Mouse (Mus musculus): Measurements from ENCODE around the gene Garnl3. TPM values are rescaled to one million over a fixed set of nuclear protein-coding genes. Genes with fewer than 3 reads are reported as not detected.

Gene Garnl3
- total RNA-seq, 1 experiment from 2014 or later: 17.3 TPM

Other genes starting within 250 kb of the Garnl3 start
- gene Rpl12, start 170.1 kb downstream of the Garnl3 start, total RNA-seq (2021): 133 and 250 TPM in 2 replicates
- gene Lrsam1, start 170.0 kb downstream of the Garnl3 start, total RNA-seq (2021): 17.4 and 28.7 TPM in 2 replicates
- gene Slc2a8, start 149.6 kb downstream of the Garnl3 start, total RNA-seq (2021): 15.0 and 24.4 TPM in 2 replicates
- gene Angptl2, start 84.4 kb upstream of the Garnl3 start, total RNA-seq (2021): 21.2 and 23.6 TPM in 2 replicates
- 5.7 and 5.8 TPM in 2 replicates for gene Ralgps1, start 239.8 kb upstream of the Garnl3 start, total RNA-seq (2021)

All from adrenal gland, postnatal 25 days (tissue).